Mouse (Mus musculus) liver, adult 2 months (tissue): ENCODE measurements around the gene Ntf5. TPM values are rescaled to one million over a fixed set of nuclear protein-coding genes. Genes with fewer than 3 reads are reported as not detected.
"Not testable (repeated sequence)": the region's sequence is repeated elsewhere in the genome, so short reads cannot be mapped to it uniquely, and the experiment has no call there.

Experiments used
- DNase-seq: peaks from one replicate; pipeline ENCODE4 v3.0.0-alpha.2; 2011; ENCODE audit warnings: low read depth, low spot score; ENCODE audit errors: extremely low read depth
- H3K27ac ChIP-seq: fragments of 200-500 bp; replicated peaks from 2 replicates; pipeline ENCODE4 v1.5.1; 2012; ENCODE audit warnings: low read depth, mild to moderate bottlenecking, control low read depth, inconsistent platforms, low read length; ENCODE audit not compliant: insufficient read depth
- H3K27me3 ChIP-seq: fragments of 200-500 bp; 2 replicates; pipeline ENCODE4 v1.6.1; 2012; ENCODE audit warnings: mild to moderate bottlenecking, moderate library complexity, low read length, inconsistent platforms; ENCODE audit not compliant: control insufficient read depth, insufficient read depth
- H3K36me3 ChIP-seq: fragments of 200-500 bp; 2 replicates; pipeline ENCODE4 v1.6.1; 2012; ENCODE audit warnings: low read length, inconsistent platforms; ENCODE audit not compliant: control insufficient read depth, insufficient read depth
- H3K4me1 ChIP-seq: fragments of 200-500 bp; 2 replicates; pipeline ENCODE4 v1.6.1; 2011; ENCODE audit warnings: low read length; ENCODE audit not compliant: control insufficient read depth, insufficient read depth
- H3K4me3 ChIP-seq: fragments of 200-500 bp; 2 replicates; pipeline ENCODE4 v1.5.1; 2011; ENCODE audit warnings: low read depth, mild to moderate bottlenecking, control low read depth, low read length, moderate library complexity; ENCODE audit not compliant: insufficient read depth
- H3K79me2 ChIP-seq: fragments of 200-500 bp; 2 replicates; pipeline ENCODE4 v1.6.1; 2012; ENCODE audit warnings: inconsistent platforms, mild to moderate bottlenecking, low read length, moderate library complexity; ENCODE audit not compliant: control insufficient read depth, insufficient read depth
- H3K9ac ChIP-seq: fragments of 200-500 bp; 2 replicates; pipeline ENCODE4 v1.6.1; 2012; ENCODE audit warnings: low read depth, mild to moderate bottlenecking, control low read depth, inconsistent platforms, low read length
- CTCF ChIP-seq: fragments of 200-500 bp; IDR thresholded peaks from 2 replicates; pipeline ENCODE4 v1.5.1; 2011; ENCODE audit warnings: low read depth, low read length, control low read depth
- POLR2A ChIP-seq: fragments of 200-500 bp; IDR thresholded peaks from 2 replicates; pipeline ENCODE4 v1.6.1; 2011; ENCODE audit warnings: low read length, control low read depth; ENCODE audit not compliant: insufficient read depth; ENCODE audit errors: extremely low read depth
- WGBS: fragments of 180-500 bp; shearing (Covaris S2); methylation state at CpG from one replicate; pipeline ENCODE4 v1.1.7; 2018; 5-methylcytosine and 5-hydroxymethylcytosine counted together
- polyA plus RNA-seq: library from polyadenylated mRNA; depleted of rRNA; stranded (reverse); fragments of >200 nt; gene quantifications from 2 replicates; pipeline ENCODE4 v1.2.3, GENCODE M21; 2012
- total RNA-seq: library from RNA; depleted of rRNA; stranded (reverse); fragments of >200 nt; gene quantifications from 2 replicates; pipeline ENCODE4 v1.2.3, GENCODE M21; 2014

Ntf5 gene
- total and polyA plus RNA-seq, 2 experiments = not detected

DNA sequence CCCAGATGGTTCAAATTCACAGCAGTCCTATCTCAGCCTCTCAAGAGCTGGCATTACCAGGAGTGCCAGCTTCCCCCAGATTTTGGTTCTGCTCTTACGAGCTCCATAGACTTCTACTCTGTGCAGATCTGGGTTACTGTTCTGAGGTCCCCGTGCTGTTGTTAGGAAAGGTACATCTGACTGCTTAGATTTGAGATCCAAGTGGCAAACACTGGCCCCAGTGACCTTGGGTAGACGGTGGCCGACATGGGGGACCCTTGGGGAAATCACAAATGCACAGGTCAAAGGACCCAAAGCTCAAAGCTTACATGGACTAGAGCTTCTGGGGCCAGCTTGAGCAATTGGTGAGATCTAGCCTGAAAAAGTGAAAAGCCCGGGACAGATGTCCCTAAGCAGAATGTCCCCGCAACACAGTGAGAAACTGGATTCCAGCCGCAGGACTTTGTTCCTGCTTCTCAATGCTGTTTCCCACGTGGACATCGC is 43.3 kb downstream of the Ntf5 start:
- DNase-seq = no peak
- H3K79me2 ChIP-seq = peaks cover 7% of the 10 kb centered on the region
- TF ChIP-seq POLR2A (no peak; the same call in 1 of the 2 replicates), CTCF (no peak)
- peak overlapping the region; percentile 33 for H3K9ac ChIP-seq
- H3K4me1 ChIP-seq = peaks cover 11% of the 10 kb centered on the region; the same call in 1 of the 2 replicates
- H3K27me3 ChIP-seq = no peaks in the 10 kb centered on the region
- 12% methylated on average over 9 of the region's 9 CpGs for WGBS
- peaks cover 13% of the 10 kb centered on the region for H3K36me3 ChIP-seq
- H3K4me3 ChIP-seq = no peak overlapping the region; the same call in 1 of the 2 replicates
- peak overlapping the region; percentile 84 for H3K27ac ChIP-seq

DNA sequence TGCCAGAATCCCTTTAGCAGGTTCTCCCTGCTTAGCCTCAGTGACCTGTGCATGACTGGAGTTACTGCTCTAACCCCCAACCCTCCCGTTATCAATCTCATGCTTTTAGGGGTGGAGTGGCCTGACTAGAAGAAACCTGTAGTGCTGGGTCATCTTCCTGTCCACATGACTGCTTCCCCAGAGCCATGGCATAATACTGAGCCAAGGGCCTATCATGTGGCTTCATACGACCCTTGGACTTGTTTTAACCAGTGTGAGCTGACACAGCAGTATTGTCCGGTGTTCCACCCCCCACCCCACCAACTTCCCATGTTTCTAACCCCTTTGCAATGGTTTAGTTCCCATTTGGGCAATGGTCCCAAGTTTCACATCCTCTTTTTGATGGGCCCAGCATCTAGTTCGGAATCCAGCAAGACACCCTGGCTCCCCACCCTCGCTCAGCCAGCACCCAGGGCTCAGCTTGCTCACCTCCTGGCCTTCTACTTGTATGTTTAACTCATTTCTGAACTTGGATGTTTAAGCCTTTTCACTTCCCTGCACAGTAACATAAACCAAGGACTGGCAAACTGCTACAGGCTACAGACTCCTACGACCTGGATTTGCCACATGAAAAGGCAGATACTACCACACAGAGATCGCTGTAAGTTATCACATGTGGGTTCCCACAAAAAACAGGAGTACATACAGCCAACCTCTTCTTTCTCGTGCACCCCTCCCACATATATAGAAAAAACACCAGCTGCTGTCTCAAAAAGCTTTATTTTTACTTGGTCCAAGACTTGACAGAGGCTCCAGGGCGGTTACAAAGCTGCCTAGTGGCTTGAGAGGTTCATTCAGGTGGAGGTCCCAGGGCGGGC is 43.9 kb downstream of the Ntf5 start:
- TF ChIP-seq CTCF (peak; percentile 28; the same call in 1 of the 2 replicates), POLR2A (peak; percentile 41)
- WGBS = 11% methylated on average over 10 of the region's 10 CpGs
- peaks cover 14% of the 10 kb centered on the region; the same call in 1 of the 2 replicates for H3K4me1 ChIP-seq
- H3K9ac ChIP-seq = peak overlapping the region; percentile 85
- peaks cover 7% of the 10 kb centered on the region for H3K79me2 ChIP-seq
- peaks cover 13% of the 10 kb centered on the region for H3K36me3 ChIP-seq
- H3K4me3 ChIP-seq = peak overlapping the region; percentile 62
- H3K27ac ChIP-seq = peak overlapping the region; percentile 84
- DNase-seq = peak; percentile 97
- no peaks in the 10 kb centered on the region for H3K27me3 ChIP-seq

DNA sequence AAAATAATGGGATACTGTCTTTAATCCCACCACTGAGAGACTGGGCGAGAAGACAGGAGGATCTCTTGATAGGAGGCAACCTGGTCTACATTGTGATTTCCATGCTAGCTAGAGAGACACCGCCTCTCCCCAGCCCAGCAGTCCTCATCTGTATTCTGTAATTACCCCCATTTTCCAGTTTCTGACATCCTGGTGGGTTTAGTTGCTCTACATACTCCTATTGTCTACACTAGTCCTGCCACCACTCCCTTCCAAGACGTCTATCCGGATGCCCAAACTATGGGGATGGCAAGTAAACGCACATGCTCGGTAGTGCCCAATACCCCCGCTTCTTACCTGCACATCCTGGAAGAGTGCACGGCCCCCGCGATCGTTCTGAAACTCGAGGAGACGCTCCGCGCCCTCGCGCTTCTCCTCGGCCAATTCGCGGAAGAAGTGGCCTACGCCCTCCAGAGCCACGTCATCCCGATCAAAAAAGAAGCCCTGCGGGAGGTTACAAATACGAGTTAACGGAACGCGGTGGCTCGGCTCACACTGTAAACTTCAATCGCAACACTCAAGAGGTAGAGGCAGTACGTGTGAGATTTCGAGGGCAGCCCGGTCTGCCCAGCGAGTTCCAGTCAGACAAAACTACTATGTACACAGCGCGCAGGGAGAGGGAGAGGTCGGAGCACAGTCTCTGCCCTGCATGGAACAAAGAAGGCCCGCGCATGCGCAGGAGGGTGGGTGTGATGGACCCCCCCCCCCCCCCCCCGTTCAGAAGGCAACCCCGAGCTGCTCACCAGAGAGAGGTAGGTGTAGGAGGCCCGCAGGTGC is 45.5 kb downstream of the Ntf5 start:
- Histone ChIP-seq H3K27me3 (no peaks in the 10 kb centered on the region), H3K9ac (peak overlapping the region; percentile 85), H3K27ac (peak overlapping the region; percentile 84), H3K4me1 (peaks cover 14% of the 10 kb centered on the region), H3K36me3 (peaks cover 15% of the 10 kb centered on the region), H3K79me2 (peaks cover 7% of the 10 kb centered on the region), H3K4me3 (peak overlapping the region; percentile 62)
- TF ChIP-seq POLR2A (peak; percentile 55; the same call in 1 of the 2 replicates), CTCF (no peak)
- WGBS = 1% methylated on average over 43 of the region's 43 CpGs
- peak; percentile 38 for DNase-seq

DNA sequence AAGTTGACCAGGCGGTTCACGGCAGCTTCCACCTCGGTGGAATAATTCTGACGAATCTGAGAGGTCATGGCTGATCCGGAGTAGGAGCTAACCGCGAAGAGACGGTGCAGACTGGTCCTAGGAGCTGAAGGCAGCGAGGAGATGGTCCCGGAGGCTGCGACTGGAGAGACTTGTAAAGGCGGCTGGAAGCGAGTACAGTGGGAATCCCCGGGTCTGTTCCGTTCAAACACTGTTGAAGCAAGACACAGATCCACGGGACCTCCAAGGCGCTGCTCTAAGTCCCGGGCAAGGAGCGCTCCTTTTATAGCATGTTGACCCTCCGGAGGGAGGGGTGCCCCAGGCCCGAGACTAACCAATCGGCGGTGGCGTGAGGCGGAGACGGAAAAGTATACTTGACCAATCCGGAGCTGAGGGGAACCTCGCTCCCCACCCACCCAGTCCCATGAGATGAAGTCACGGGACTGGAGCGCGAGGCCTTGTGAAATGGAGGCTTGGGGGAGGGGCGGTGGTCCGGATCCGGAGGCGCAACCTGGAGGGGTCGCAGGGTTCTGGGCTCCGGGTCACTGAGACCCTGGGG is 46.2 kb downstream of the Ntf5 start, which contains the start of gene Ftl1:
Ftl1 (minus strand) TSS at position 321 of the 577 bp plus-strand sequence.
- DNase-seq = peak; percentile 92
- Histone ChIP-seq H3K9ac (peak within 1 kb of the TSS; percentile 85), H3K27ac (peak within 1 kb of the TSS; percentile 99), H3K4me3 (peak within 1 kb of the TSS; percentile 72), H3K36me3 (peaks cover 16% of the 10 kb centered on the region), H3K4me1 (peaks cover 16% of the 10 kb centered on the region)
- peak; percentile 95 for TF ChIP-seq POLR2A
- H3K79me2 ChIP-seq, H3K27me3 ChIP-seq: not testable (repeated sequence)
- under 1% methylated on average over 37 of the region's 37 CpGs for WGBS

DNA sequence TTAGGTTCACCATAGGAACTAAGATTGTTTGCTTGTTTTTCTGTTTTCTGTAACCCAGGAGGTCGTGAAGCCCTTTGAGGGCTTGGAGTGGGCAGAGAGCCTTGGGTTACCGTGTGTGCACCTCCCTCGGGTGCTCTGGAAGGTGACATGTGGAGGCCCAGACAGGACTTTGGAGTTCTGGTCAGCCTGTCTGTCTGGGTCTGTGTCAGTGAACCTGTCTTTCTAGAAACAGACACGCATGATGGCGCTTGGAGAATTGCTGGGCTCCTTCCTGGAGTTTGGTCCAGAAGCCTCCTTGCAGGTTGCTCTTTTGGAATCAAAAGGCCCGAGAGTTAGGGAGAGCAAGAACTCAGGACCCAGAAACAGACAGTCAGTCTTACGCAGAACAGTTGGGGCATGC is 46.9 kb downstream of the Ntf5 start:
- DNase-seq = peak; percentile 85
- 0 out of 2 replicates have a peak, but pooled peaks have one; percentile 35 for TF ChIP-seq POLR2A
- no peak for TF ChIP-seq CTCF
- 13% methylated on average over 7 of the region's 7 CpGs for WGBS
- H3K79me2 ChIP-seq = peaks cover 11% of the 10 kb centered on the region
- peak overlapping the region; percentile 72 for H3K4me3 ChIP-seq
- no peaks in the 10 kb centered on the region for H3K27me3 ChIP-seq
- peak overlapping the region; percentile 76 for H3K9ac ChIP-seq
- peaks cover 18% of the 10 kb centered on the region for H3K36me3 ChIP-seq
- H3K27ac ChIP-seq = peak overlapping the region; percentile 99
- H3K4me1 ChIP-seq = peaks cover 18% of the 10 kb centered on the region
